Mouse (Mus musculus): ENCODE results near the gene Optc.

Optc gene

GRCm38 (mm10) chr1:133918088-133918470 lies 10.3 kb upstream of the Optc start:
- in situ Hi-C loops (cut with MboI, MseI) = no loop called here

GRCm38 (mm10) chr1:133917456-133918087 lies 9.8 kb upstream of the Optc start:
- in situ Hi-C loops (cut with MboI, MseI) = no loop called here

GRCm38 (mm10) chr1:133915723-133916355 lies 8.0 kb upstream of the Optc start:
- in situ Hi-C loops (cut with MboI, MseI) = no loop called here

- in situ Hi-C loops (cut with MboI, MseI) = no loop called here
These were observed 7.3 kb upstream of the Optc start for GRCm38 (mm10) chr1:133915115-133915514.

- in situ Hi-C loops (cut with MboI, MseI) = loop anchor here (5.0 kb wide), 2 partner anchors 134 to 194 kb away; no protein-coding TSS in a partner anchor
These were observed 5.2 kb upstream of the Optc start for GRCm38 (mm10) chr1:133913018-133913417.

- in situ Hi-C loops (cut with MboI, MseI) = loop anchor here (5.0 kb wide), 2 partner anchors 136 to 196 kb away; no protein-coding TSS in a partner anchor
These were observed 3.7 kb upstream of the Optc start for GRCm38 (mm10) chr1:133911456-133911855.

- in situ Hi-C loops (cut with MboI, MseI) = loop anchor here (5.0 kb wide), 2 partner anchors 136 to 196 kb away; no protein-coding TSS in a partner anchor
These were observed 3.2 kb upstream of the Optc start for GRCm38 (mm10) chr1:133911008-133911407.

- in situ Hi-C loops (cut with MboI, MseI) = loop anchor here (5.0 kb wide), 2 partner anchors 137 to 197 kb away; no protein-coding TSS in a partner anchor
These were observed 2.3 kb upstream of the Optc start for GRCm38 (mm10) chr1:133910108-133910507.

- in situ Hi-C loops (cut with MboI, MseI) = no loop called here
These were observed 1.1 kb upstream of the Optc start for GRCm38 (mm10) chr1:133908659-133909575.

- in situ Hi-C loops (cut with MboI, MseI) = no loop called here
These were observed 1.4 kb downstream of the Optc start for GRCm38 (mm10) chr1:133906420-133906819.

- in situ Hi-C loops (cut with MboI, MseI) = no loop called here
These were observed 7.0 kb downstream of the Optc start for GRCm38 (mm10) chr1:133900825-133901224.

- in situ Hi-C loops (cut with MboI, MseI) = loop anchor here (5.0 kb wide), 1 partner anchor 162 kb away; no protein-coding TSS in a partner anchor
These were observed 8.7 kb downstream of the Optc start for GRCm38 (mm10) chr1:133899043-133899542.

- in situ Hi-C loops (cut with MboI, MseI) = loop anchor here (5.0 kb wide), 1 partner anchor 160 kb away; no protein-coding TSS in a partner anchor
These were observed 10.5 kb downstream of the Optc start for GRCm38 (mm10) chr1:133897293-133897692.

- in situ Hi-C loops (cut with MboI, MseI) = no loop called here
These were observed 16.3 kb downstream of the Optc start for GRCm38 (mm10) chr1:133891489-133891888.

GRCm38 (mm10) chr1:133889949-133890598 lies 17.7 kb downstream of the Optc start:
- in situ Hi-C loops (cut with MboI, MseI) = no loop called here

- in situ Hi-C loops (cut with MboI, MseI) = no loop called here
These were observed 20.1 kb downstream of the Optc start for GRCm38 (mm10) chr1:133887538-133888250.

GRCm38 (mm10) chr1:133887044-133887443 lies 20.8 kb downstream of the Optc start:
- in situ Hi-C loops (cut with MboI, MseI) = no loop called here

- in situ Hi-C loops (cut with MboI, MseI) = no loop called here
These were observed 21.4 kb downstream of the Optc start for GRCm38 (mm10) chr1:133886431-133886830.

GRCm38 (mm10) chr1:133885811-133886210 lies 22.0 kb downstream of the Optc start:
- in situ Hi-C loops (cut with MboI, MseI) = no loop called here

GRCm38 (mm10) chr1:133884746-133885145 lies 23.1 kb downstream of the Optc start:
- in situ Hi-C loops (cut with MboI, MseI) = no loop called here

GRCm38 (mm10) chr1:133884090-133884489 lies 23.7 kb downstream of the Optc start:
- in situ Hi-C loops (cut with MboI, MseI) = no loop called here
